Mouse (Mus musculus) heart, embryonic 10.5 days (tissue): Measurements from ENCODE around the gene Ptpra. TPM values are rescaled to one million over a fixed set of nuclear protein-coding genes. Genes with fewer than 3 reads are reported as not detected.
A peak's percentile ranks its signal among the peaks of the same experiment; 100 is the strongest.

Experiments used
- DNase-seq: peaks from one replicate; pipeline ENCODE4 v3.0.0-alpha.2; 2017; ENCODE audit warnings: low spot score
- H3K27ac ChIP-seq: fragments of 300-500 bp; sonication (generic); 2 replicates; pipeline ENCODE4 v1.5.1; 2016; ENCODE audit warnings: mild to moderate bottlenecking
- H3K27me3 ChIP-seq: fragments of 300-500 bp; sonication (generic); 2 replicates; pipeline ENCODE4 v1.6.1; 2016; ENCODE audit warnings: mild to moderate bottlenecking; ENCODE audit not compliant: poor library complexity, insufficient read depth, severe bottlenecking
- H3K36me3 ChIP-seq: fragments of 300-500 bp; sonication (generic); 2 replicates; pipeline ENCODE4 v1.6.1; 2016; ENCODE audit warnings: mild to moderate bottlenecking, moderate library complexity
- H3K4me1 ChIP-seq: fragments of 300-500 bp; sonication (generic); 2 replicates; pipeline ENCODE4 v1.6.1; 2016; ENCODE audit warnings: mild to moderate bottlenecking
- H3K4me3 ChIP-seq: fragments of 300-500 bp; sonication (generic); 2 replicates; pipeline ENCODE4 v1.5.1; 2016; ENCODE audit warnings: mild to moderate bottlenecking, moderate library complexity
- H3K9me3 ChIP-seq: fragments of 300-500 bp; sonication (generic); 2 replicates; pipeline ENCODE4 v1.6.1; 2016; ENCODE audit warnings: mild to moderate bottlenecking, moderate library complexity
- WGBS: fragments of 180-500 bp; shearing (Covaris S2); methylation state at CpG from one replicate; pipeline ENCODE4 v1.1.7; 2016; 5-methylcytosine and 5-hydroxymethylcytosine counted together
- polyA plus RNA-seq: library from polyadenylated mRNA; unstranded; fragments of >200 nt; fragmentation: Nextera tagmentation; extraction: Ambion mirVana; gene quantifications from 2 replicates; pipeline ENCODE4 v1.2.1, GENCODE M21; 2016

Gene Ptpra
- polyA plus RNA-seq, 1 experiment from 2014 or later: 85.5 TPM

GRCm38 (mm10) chr2:130451727-130452090, 1.6 kb downstream of the Ptpra start:
- DNase-seq: no peak
- no peaks in the 10 kb centered on the region for H3K9me3 ChIP-seq
- no peaks in the 10 kb centered on the region for H3K36me3 ChIP-seq
- peaks cover 10% of the 10 kb centered on the region; the same call in 1 of the 2 replicates for H3K27me3 ChIP-seq
- peak overlapping the region; percentile 80 for H3K4me3 ChIP-seq
- 52% methylated on average over 3 of the region's 3 CpGs for WGBS
- H3K4me1 ChIP-seq: peaks cover 43% of the 10 kb centered on the region
- H3K27ac ChIP-seq: no peak overlapping the region

GRCm38 (mm10) chr2:130452266-130452665, 2.2 kb downstream of the Ptpra start:
- WGBS: 41% methylated on average over 2 of the region's 2 CpGs
- peaks cover 10% of the 10 kb centered on the region; the same call in 1 of the 2 replicates for H3K27me3 ChIP-seq
- no peaks in the 10 kb centered on the region for H3K36me3 ChIP-seq
- H3K27ac ChIP-seq: no peak overlapping the region
- peaks cover 49% of the 10 kb centered on the region for H3K4me1 ChIP-seq
- no peaks in the 10 kb centered on the region for H3K9me3 ChIP-seq
- no peak overlapping the region for H3K4me3 ChIP-seq
- DNase-seq: no peak

GRCm38 (mm10) chr2:130453421-130453820, 3.3 kb downstream of the Ptpra start:
- H3K4me3 ChIP-seq: no peak overlapping the region
- peaks cover 49% of the 10 kb centered on the region for H3K4me1 ChIP-seq
- peaks cover 9% of the 10 kb centered on the region; the same call in 1 of the 2 replicates for H3K27me3 ChIP-seq
- 68% methylated on average over 6 of the region's 6 CpGs for WGBS
- no peak overlapping the region for H3K27ac ChIP-seq
- H3K36me3 ChIP-seq: no peaks in the 10 kb centered on the region
- H3K9me3 ChIP-seq: no peaks in the 10 kb centered on the region
- DNase-seq: no peak

GRCm38 (mm10) chr2:130454748-130455370, 4.8 kb downstream of the Ptpra start:
- no peaks in the 10 kb centered on the region for H3K9me3 ChIP-seq
- no peak overlapping the region for H3K4me3 ChIP-seq
- no peaks in the 10 kb centered on the region for H3K36me3 ChIP-seq
- H3K27ac ChIP-seq: no peak overlapping the region
- WGBS: 73% methylated on average over 6 of the region's 6 CpGs
- peaks cover 41% of the 10 kb centered on the region for H3K4me1 ChIP-seq
- H3K27me3 ChIP-seq: no peaks in the 10 kb centered on the region
- no peak for DNase-seq

GRCm38 (mm10) chr2:130457871-130458270, 7.8 kb downstream of the Ptpra start:
- Histone ChIP-seq H3K36me3 (peaks cover 3% of the 10 kb centered on the region; the same call in 1 of the 2 replicates), H3K4me1 (peaks cover 29% of the 10 kb centered on the region), H3K27ac (no peak overlapping the region), H3K27me3 (no peaks in the 10 kb centered on the region), H3K9me3 (no peaks in the 10 kb centered on the region), H3K4me3 (no peak overlapping the region)
- 82% methylated on average over 3 of the region's 3 CpGs for WGBS
- DNase-seq: no peak

GRCm38 (mm10) chr2:130459576-130459975, 9.5 kb downstream of the Ptpra start:
- Histone ChIP-seq H3K27ac (no peak overlapping the region), H3K27me3 (no peaks in the 10 kb centered on the region), H3K4me1 (peaks cover 23% of the 10 kb centered on the region), H3K4me3 (no peak overlapping the region), H3K36me3 (peaks cover 11% of the 10 kb centered on the region; the same call in 1 of the 2 replicates), H3K9me3 (no peaks in the 10 kb centered on the region)
- WGBS: 74% methylated on average over 3 of the region's 3 CpGs
- DNase-seq: no peak

- H3K9me3 ChIP-seq: no peaks in the 10 kb centered on the region
- no peak for DNase-seq
- WGBS: 80% methylated on average over 15 of the region's 15 CpGs
- H3K27me3 ChIP-seq: no peaks in the 10 kb centered on the region
- H3K4me3 ChIP-seq: no peak overlapping the region
- peaks cover 13% of the 10 kb centered on the region for H3K4me1 ChIP-seq
- no peak overlapping the region for H3K27ac ChIP-seq
- peaks cover 11% of the 10 kb centered on the region; the same call in 1 of the 2 replicates for H3K36me3 ChIP-seq
Observed at GRCm38 (mm10) chr2:130461287-130462071, 11.4 kb downstream of the Ptpra start.

- Histone ChIP-seq H3K27ac (no peak overlapping the region), H3K9me3 (no peaks in the 10 kb centered on the region), H3K27me3 (no peaks in the 10 kb centered on the region), H3K36me3 (peaks cover 11% of the 10 kb centered on the region; the same call in 1 of the 2 replicates), H3K4me1 (peaks cover 6% of the 10 kb centered on the region), H3K4me3 (no peak overlapping the region)
- WGBS: 74% methylated on average over 1 of the region's 1 CpGs
- no peak for DNase-seq
Observed at GRCm38 (mm10) chr2:130466438-130466837, 16.4 kb downstream of the Ptpra start.

- no peaks in the 10 kb centered on the region for H3K9me3 ChIP-seq
- no peaks in the 10 kb centered on the region for H3K27me3 ChIP-seq
- no peak for DNase-seq
- H3K36me3 ChIP-seq: no peaks in the 10 kb centered on the region
- no peak overlapping the region for H3K27ac ChIP-seq
- H3K4me3 ChIP-seq: no peak overlapping the region
- H3K4me1 ChIP-seq: peaks cover 6% of the 10 kb centered on the region
- 79% methylated on average over 4 of the region's 4 CpGs for WGBS
Observed at GRCm38 (mm10) chr2:130469366-130469765, 19.3 kb downstream of the Ptpra start.

GRCm38 (mm10) chr2:130469935-130470334, 19.9 kb downstream of the Ptpra start:
- Histone ChIP-seq H3K4me1 (peaks cover 6% of the 10 kb centered on the region), H3K9me3 (no peaks in the 10 kb centered on the region), H3K36me3 (no peaks in the 10 kb centered on the region), H3K27ac (0 out of 2 replicates have a peak overlapping the region, but pooled peaks have one; percentile 42), H3K4me3 (no peak overlapping the region), H3K27me3 (no peaks in the 10 kb centered on the region)
- WGBS: 30% methylated on average over 2 of the region's 2 CpGs
- DNase-seq: peak; percentile 82

GRCm38 (mm10) chr2:130472908-130473510, 22.9 kb downstream of the Ptpra start:
- Histone ChIP-seq H3K4me3 (no peak overlapping the region), H3K4me1 (peaks cover 6% of the 10 kb centered on the region), H3K27me3 (no peaks in the 10 kb centered on the region), H3K36me3 (peaks cover 7% of the 10 kb centered on the region), H3K27ac (no peak overlapping the region), H3K9me3 (no peaks in the 10 kb centered on the region)
- 78% methylated on average over 8 of the region's 8 CpGs for WGBS
- no peak for DNase-seq

GRCm38 (mm10) chr2:130475764-130476163, 25.7 kb downstream of the Ptpra start:
- no peaks in the 10 kb centered on the region for H3K27me3 ChIP-seq
- peaks cover 13% of the 10 kb centered on the region for H3K36me3 ChIP-seq
- H3K27ac ChIP-seq: no peak overlapping the region
- no peak overlapping the region for H3K4me3 ChIP-seq
- H3K4me1 ChIP-seq: no peaks in the 10 kb centered on the region
- no peaks in the 10 kb centered on the region for H3K9me3 ChIP-seq
- 95% methylated on average over 11 of the region's 11 CpGs for WGBS
- DNase-seq: no peak
